Mouse (Mus musculus): ENCODE results near the gene Phf11d.
"Not testable (repeated sequence)": the region's sequence is repeated elsewhere in the genome, so short reads cannot be mapped to it uniquely, and the experiment has no call there.

Gene Phf11d

GRCm38 (mm10) chr14:59365244-59365644 is at the start of gene Phf11d:
Gene Phf11d (minus strand): TSS chr14:59365470.
- DNase-seq (ENCODE audit: low read depth in 2 of 2, low spot score in 2 of 2) = no peak

GRCm38 (mm10) chr14:59414979-59415378 is 49.7 kb upstream of the Phf11d start:
- not testable (repeated sequence) for DNase-seq (ENCODE audit: low read depth in 2 of 2, low spot score in 2 of 2)

GRCm38 (mm10) chr14:59396999-59397398 is 31.7 kb upstream of the Phf11d start:
- DNase-seq (ENCODE audit: low read depth in 2 of 2, low spot score in 2 of 2) = peak; percentile 28 to 33

GRCm38 (mm10) chr14:59395281-59395680 is 30.0 kb upstream of the Phf11d start, which contains the start of gene Phf11c:
Gene Phf11c (minus strand): TSS chr14:59395381.
- no peak for DNase-seq (ENCODE audit: low read depth in 2 of 2, low spot score in 2 of 2)

- not testable (repeated sequence) for DNase-seq (ENCODE audit: low read depth in 2 of 2, low spot score in 2 of 2)
These were observed 24.9 kb upstream of the Phf11d start for GRCm38 (mm10) chr14:59390181-59390580.

GRCm38 (mm10) chr14:59389532-59389931 is 24.3 kb upstream of the Phf11d start:
- no peak for DNase-seq (ENCODE audit: low read depth in 2 of 2, low spot score in 2 of 2)

- DNase-seq (ENCODE audit: low read depth in 2 of 2, low spot score in 2 of 2) = no peak
These were observed 5.2 kb upstream of the Phf11d start for GRCm38 (mm10) chr14:59370348-59371068.

GRCm38 (mm10) chr14:59366386-59367105 is 1.3 kb upstream of the Phf11d start:
- DNase-seq (ENCODE audit: low read depth in 2 of 2, low spot score in 2 of 2) = no peak

- DNase-seq (ENCODE audit: low read depth in 2 of 2, low spot score in 2 of 2) = peak; percentile 6 to 27
These were observed 24.1 kb downstream of the Phf11d start, which contains the start of gene Phf11b for GRCm38 (mm10) chr14:59341189-59341588. Gene Phf11b (minus strand): TSS chr14:59341351.

- DNase-seq (ENCODE audit: low read depth in 2 of 2, low spot score in 2 of 2) = no peak
These were observed 25.7 kb downstream of the Phf11d start for GRCm38 (mm10) chr14:59339541-59339940.

- DNase-seq (ENCODE audit: low read depth in 2 of 2, low spot score in 2 of 2) = not testable (repeated sequence)
These were observed 29.2 kb downstream of the Phf11d start for GRCm38 (mm10) chr14:59336056-59336455.

- DNase-seq (ENCODE audit: low read depth in 2 of 2, low spot score in 2 of 2) = not testable (repeated sequence)
These were observed 34.8 kb downstream of the Phf11d start for GRCm38 (mm10) chr14:59330499-59330898.

GRCm38 (mm10) chr14:59319970-59320369 is 45.3 kb downstream of the Phf11d start:
- not testable (repeated sequence) for DNase-seq (ENCODE audit: low read depth in 2 of 2, low spot score in 2 of 2)

GRCm38 (mm10) chr14:59319036-59319435 is 46.2 kb downstream of the Phf11d start:
- DNase-seq (ENCODE audit: low read depth in 2 of 2, low spot score in 2 of 2) = not testable (repeated sequence)

Data from CD8-positive naive resting alpha-beta T cell, adult 2 months (primary cell).